Mouse (Mus musculus) hindbrain, embryonic 10.5 days (tissue): Measurements from ENCODE around the gene Hipk2. TPM values are rescaled to one million over a fixed set of nuclear protein-coding genes. Genes with fewer than 3 reads are reported as not detected.

Source experiments
- DNase-seq: peaks from one replicate; pipeline ENCODE4 v3.0.0-alpha.2; 2017; ENCODE audit warnings: low spot score
- H3K27ac ChIP-seq: fragments of 300-500 bp; sonication (generic); 2 replicates; pipeline ENCODE4 v1.5.1; 2016; ENCODE audit warnings: mild to moderate bottlenecking, moderate library complexity
- H3K27me3 ChIP-seq: fragments of 300-500 bp; sonication (generic); 2 replicates; pipeline ENCODE4 v1.6.1; 2016; ENCODE audit warnings: mild to moderate bottlenecking; ENCODE audit not compliant: poor library complexity, insufficient read depth, severe bottlenecking
- H3K36me3 ChIP-seq: fragments of 300-500 bp; sonication (generic); 2 replicates; pipeline ENCODE4 v1.6.1; 2016; ENCODE audit warnings: mild to moderate bottlenecking, moderate library complexity
- H3K4me1 ChIP-seq: fragments of 300-500 bp; sonication (generic); replicated peaks from 2 replicates; pipeline ENCODE4 v1.6.1; 2016; ENCODE audit warnings: mild to moderate bottlenecking
- H3K4me3 ChIP-seq: fragments of 300-500 bp; sonication (generic); 2 replicates; pipeline ENCODE4 v1.5.1; 2016; ENCODE audit warnings: mild to moderate bottlenecking, moderate library complexity
- H3K9me3 ChIP-seq: fragments of 300-500 bp; sonication (generic); 2 replicates; pipeline ENCODE4 v1.6.1; 2016; ENCODE audit warnings: mild to moderate bottlenecking, moderate library complexity
- WGBS: fragments of 180-500 bp; shearing (Covaris S2); methylation state at CpG from one replicate; pipeline ENCODE4 v1.1.7; 2016; 5-methylcytosine and 5-hydroxymethylcytosine counted together
- polyA plus RNA-seq: library from polyadenylated mRNA; unstranded; fragments of >200 nt; fragmentation: Nextera tagmentation; extraction: Ambion mirVana; gene quantifications from 2 replicates; pipeline ENCODE4 v1.2.1, GENCODE M21; 2016

Gene Hipk2
- polyA plus RNA-seq, 1 experiment from 2014 or later, result 29.6 TPM

DNA sequence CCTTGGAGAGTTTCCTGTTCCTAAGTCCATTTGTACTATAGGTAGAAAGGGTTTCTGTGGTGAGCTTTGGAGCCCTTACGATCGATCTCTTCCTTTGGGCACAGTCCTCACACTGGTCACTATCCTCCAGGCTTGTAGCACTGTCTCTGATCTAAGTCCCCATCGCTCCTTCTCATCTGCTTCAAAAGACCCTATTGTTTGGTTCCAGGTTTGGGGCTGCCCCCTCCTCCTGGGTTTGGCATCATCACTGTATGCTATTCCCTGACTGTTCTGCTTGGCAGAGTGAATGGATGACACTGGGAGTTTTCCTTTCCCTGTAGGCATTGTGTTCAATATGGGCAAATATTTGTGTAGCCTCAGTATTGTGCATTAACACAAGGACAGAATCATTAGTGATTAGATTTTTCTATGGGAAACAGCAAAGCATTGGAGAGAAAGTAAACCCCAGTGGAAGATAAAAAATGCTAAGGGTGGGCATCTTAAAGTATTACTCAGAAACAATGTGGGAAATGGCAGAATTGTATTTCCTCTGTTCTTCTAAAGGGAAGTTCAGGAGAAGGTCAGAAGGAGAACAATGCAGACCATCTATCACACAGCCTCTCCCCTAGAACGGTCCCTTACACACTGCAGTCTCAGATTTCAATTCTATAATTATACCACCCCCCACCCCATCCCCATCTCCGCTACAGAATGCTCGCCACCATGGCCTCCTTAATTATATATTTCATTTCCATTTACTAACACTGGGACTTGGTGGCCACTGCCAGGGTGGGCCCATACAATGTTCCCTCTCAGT is 114.9 kb downstream of the Hipk2 start:
- Histone ChIP-seq H3K27ac (peak overlapping the region; percentile 51; the same call in 1 of the 2 replicates), H3K4me3 (no peak overlapping the region), H3K36me3 (peaks cover 16% of the 10 kb centered on the region), H3K9me3 (no peaks in the 10 kb centered on the region), H3K27me3 (no peaks in the 10 kb centered on the region), H3K4me1 (peaks cover 57% of the 10 kb centered on the region)
- no peak for DNase-seq
- 48% methylated on average over 6 of the region's 6 CpGs for WGBS

GRCm38 (mm10) chr6:38759922-38760620 is 115.9 kb downstream of the Hipk2 start:
- WGBS, result 47% methylated on average over 6 of the region's 6 CpGs
- no peak overlapping the region for H3K27ac ChIP-seq
- DNase-seq, result no peak

GRCm38 (mm10) chr6:38759186-38759585 is 116.8 kb downstream of the Hipk2 start:
- no peaks in the 10 kb centered on the region for H3K9me3 ChIP-seq
- 86% methylated on average over 3 of the region's 3 CpGs for WGBS
- H3K4me1 ChIP-seq, result peaks cover 50% of the 10 kb centered on the region
- H3K36me3 ChIP-seq, result peaks cover 10% of the 10 kb centered on the region; the same call in 1 of the 2 replicates
- no peak overlapping the region for H3K4me3 ChIP-seq
- no peak overlapping the region for H3K27ac ChIP-seq
- H3K27me3 ChIP-seq, result no peaks in the 10 kb centered on the region
- no peak for DNase-seq

More at GRCm38 (mm10) chr6:38759922-38760620, 115.9 kb downstream of the Hipk2 start:
- no peak overlapping the region for H3K4me3 ChIP-seq
- peaks cover 52% of the 10 kb centered on the region for H3K4me1 ChIP-seq
- no peaks in the 10 kb centered on the region for H3K27me3 ChIP-seq
- H3K36me3 ChIP-seq, result peaks cover 10% of the 10 kb centered on the region
- H3K9me3 ChIP-seq, result no peaks in the 10 kb centered on the region

DNA sequence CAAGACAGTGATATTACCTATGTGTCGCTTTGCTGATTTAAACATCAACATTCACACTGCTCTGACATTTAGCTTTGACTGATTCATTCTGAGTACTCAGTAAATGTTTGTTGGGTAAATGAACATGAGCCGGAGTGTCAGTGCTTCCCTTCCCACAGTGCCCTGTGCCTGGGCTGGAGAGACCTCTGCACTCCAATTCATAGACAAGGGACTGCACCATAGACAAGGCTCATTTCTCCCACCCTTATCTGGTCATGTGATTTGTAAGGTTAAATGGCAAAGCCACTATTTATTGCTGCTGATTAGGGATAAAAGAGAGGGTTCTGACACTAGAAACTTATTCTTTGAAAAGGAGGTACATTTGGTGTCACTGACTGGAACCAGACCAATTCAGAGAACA is 118.4 kb downstream of the Hipk2 start:
- Histone ChIP-seq H3K27ac (no peak overlapping the region), H3K27me3 (no peaks in the 10 kb centered on the region), H3K4me3 (no peak overlapping the region), H3K4me1 (peaks cover 46% of the 10 kb centered on the region), H3K36me3 (peaks cover 11% of the 10 kb centered on the region; the same call in 1 of the 2 replicates), H3K9me3 (no peaks in the 10 kb centered on the region)
- no peak for DNase-seq
- WGBS, result 92% methylated on average over 2 of the region's 2 CpGs

GRCm38 (mm10) chr6:38756968-38757367 is 119.0 kb downstream of the Hipk2 start:
- no peaks in the 10 kb centered on the region for H3K27me3 ChIP-seq
- no peak overlapping the region for H3K4me3 ChIP-seq
- WGBS, result 94% methylated on average over 4 of the region's 4 CpGs
- no peaks in the 10 kb centered on the region for H3K9me3 ChIP-seq
- no peak for DNase-seq
- H3K27ac ChIP-seq, result no peak overlapping the region
- H3K36me3 ChIP-seq, result peaks cover 11% of the 10 kb centered on the region; the same call in 1 of the 2 replicates
- peaks cover 40% of the 10 kb centered on the region for H3K4me1 ChIP-seq

GRCm38 (mm10) chr6:38755961-38756360 is 120.0 kb downstream of the Hipk2 start:
- Histone ChIP-seq H3K4me1 (peaks cover 30% of the 10 kb centered on the region), H3K36me3 (peaks cover 11% of the 10 kb centered on the region; the same call in 1 of the 2 replicates), H3K27ac (no peak overlapping the region), H3K4me3 (no peak overlapping the region), H3K9me3 (no peaks in the 10 kb centered on the region), H3K27me3 (no peaks in the 10 kb centered on the region)
- 76% methylated on average over 2 of the region's 2 CpGs for WGBS
- DNase-seq, result no peak

- H3K4me3 ChIP-seq, result no peak overlapping the region
- no peak overlapping the region for H3K27ac ChIP-seq
- H3K9me3 ChIP-seq, result no peaks in the 10 kb centered on the region
- peaks cover 22% of the 10 kb centered on the region for H3K4me1 ChIP-seq
- no peaks in the 10 kb centered on the region for H3K27me3 ChIP-seq
- 95% methylated on average over 2 of the region's 2 CpGs for WGBS
- DNase-seq, result no peak
- H3K36me3 ChIP-seq, result peaks cover 12% of the 10 kb centered on the region; the same call in 1 of the 2 replicates
Observed at GRCm38 (mm10) chr6:38755188-38755587, 120.8 kb downstream of the Hipk2 start.

DNA sequence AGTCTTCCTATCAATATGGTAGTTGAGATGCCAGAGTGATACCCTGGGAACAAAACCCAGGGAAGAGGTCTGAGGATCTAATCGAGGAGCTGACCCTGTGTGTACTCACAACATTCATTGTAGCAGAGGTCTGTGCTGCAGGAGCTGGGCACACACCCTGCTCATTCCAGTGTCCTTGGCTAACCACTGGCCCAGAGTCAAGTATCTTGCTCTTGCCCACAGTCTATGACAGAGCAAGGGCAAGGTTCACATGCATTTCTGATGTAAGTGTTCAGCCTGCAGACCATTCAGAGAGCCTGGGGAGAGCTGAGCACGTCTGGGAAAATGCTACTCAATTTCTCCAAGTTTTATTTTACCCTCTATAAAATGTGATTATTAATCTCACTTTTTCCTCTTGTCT is 122.2 kb downstream of the Hipk2 start:
- 84% methylated on average over 2 of the region's 2 CpGs for WGBS
- Histone ChIP-seq H3K4me1 (0 out of 2 replicates have a peak, but pooled peaks cover 11% of the 10 kb centered on the region), H3K36me3 (peaks cover 16% of the 10 kb centered on the region; the same call in 1 of the 2 replicates), H3K9me3 (no peaks in the 10 kb centered on the region), H3K27me3 (no peaks in the 10 kb centered on the region), H3K27ac (no peak overlapping the region), H3K4me3 (no peak overlapping the region)
- DNase-seq, result no peak

GRCm38 (mm10) chr6:38753025-38753424 is 122.9 kb downstream of the Hipk2 start:
- H3K9me3 ChIP-seq, result no peaks in the 10 kb centered on the region
- H3K4me3 ChIP-seq, result no peak overlapping the region
- 72% methylated on average over 2 of the region's 2 CpGs for WGBS

GRCm38 (mm10) chr6:38752495-38752894 is 123.5 kb downstream of the Hipk2 start:
- no peak for DNase-seq
- no peak overlapping the region for H3K4me3 ChIP-seq
- no peak overlapping the region for H3K27ac ChIP-seq
- no peaks in the 10 kb centered on the region for H3K9me3 ChIP-seq
- H3K27me3 ChIP-seq, result no peaks in the 10 kb centered on the region
- peaks cover 22% of the 10 kb centered on the region for H3K36me3 ChIP-seq
- 87% methylated on average over 6 of the region's 6 CpGs for WGBS
- no peaks in the 10 kb centered on the region for H3K4me1 ChIP-seq

More at GRCm38 (mm10) chr6:38753025-38753424, 122.9 kb downstream of the Hipk2 start:
- no peaks in the 10 kb centered on the region for H3K27me3 ChIP-seq
- 0 out of 2 replicates have a peak, but pooled peaks cover 5% of the 10 kb centered on the region for H3K4me1 ChIP-seq
- no peak overlapping the region for H3K27ac ChIP-seq
- H3K36me3 ChIP-seq, result peaks cover 16% of the 10 kb centered on the region; the same call in 1 of the 2 replicates
- DNase-seq, result no peak

GRCm38 (mm10) chr6:38748037-38748436 is 127.9 kb downstream of the Hipk2 start:
- 81% methylated on average over 4 of the region's 4 CpGs for WGBS
- Histone ChIP-seq H3K27ac (no peak overlapping the region), H3K4me3 (no peak overlapping the region), H3K27me3 (no peaks in the 10 kb centered on the region), H3K36me3 (peaks cover 56% of the 10 kb centered on the region), H3K4me1 (no peaks in the 10 kb centered on the region), H3K9me3 (no peaks in the 10 kb centered on the region)
- DNase-seq, result no peak

DNA sequence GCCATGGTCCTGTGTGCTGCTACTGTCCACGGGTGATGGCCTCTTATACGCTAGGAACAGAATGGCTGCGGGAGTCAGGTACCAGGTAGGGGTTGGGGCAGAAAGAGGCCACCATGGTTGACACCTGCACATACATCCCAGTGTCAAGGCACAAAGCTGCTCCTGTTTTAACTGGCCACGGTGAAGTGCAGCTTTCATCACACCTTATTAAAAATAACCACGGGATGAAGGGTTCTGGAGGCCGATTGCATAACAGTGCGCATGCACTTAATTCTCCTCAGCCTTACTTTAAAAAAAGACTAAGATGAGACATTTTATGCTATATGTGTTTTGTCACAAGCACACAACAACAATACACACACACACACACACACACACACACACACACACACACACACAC is 132.6 kb downstream of the Hipk2 start:
- H3K9me3 ChIP-seq, result no peaks in the 10 kb centered on the region
- WGBS, result 97% methylated on average over 7 of the region's 7 CpGs
- H3K4me3 ChIP-seq, result no peak overlapping the region
- no peak for DNase-seq
- H3K27ac ChIP-seq, result no peak overlapping the region
- H3K4me1 ChIP-seq, result no peaks in the 10 kb centered on the region
- H3K36me3 ChIP-seq, result peaks cover 96% of the 10 kb centered on the region
- no peaks in the 10 kb centered on the region for H3K27me3 ChIP-seq

DNA sequence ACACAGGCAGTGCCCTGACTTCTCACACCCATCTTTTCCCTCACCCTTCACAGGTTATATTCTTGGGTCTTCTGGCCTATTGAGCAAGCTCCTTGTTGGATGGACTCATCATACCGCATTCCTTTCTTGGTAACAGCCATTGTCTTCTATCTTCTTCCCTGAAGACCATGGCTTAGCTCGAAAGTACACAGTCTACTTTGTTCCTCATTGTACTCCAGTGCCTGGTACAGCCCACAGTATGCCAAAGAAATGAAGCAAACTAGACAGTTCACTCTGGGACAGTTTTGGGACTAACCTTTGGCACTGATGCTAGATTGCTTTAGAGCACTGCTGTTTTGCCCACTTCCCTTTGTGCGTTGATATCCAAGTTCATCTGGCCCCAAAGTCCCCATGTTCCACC is 133.5 kb downstream of the Hipk2 start:
- Histone ChIP-seq H3K27ac (no peak overlapping the region), H3K4me1 (no peaks in the 10 kb centered on the region), H3K9me3 (no peaks in the 10 kb centered on the region), H3K27me3 (no peaks in the 10 kb centered on the region), H3K4me3 (no peak overlapping the region), H3K36me3 (peaks cover 96% of the 10 kb centered on the region)
- 94% methylated on average over 3 of the region's 3 CpGs for WGBS
- DNase-seq, result no peak
